Mouse (Mus musculus) T-cell, adult 2 months (primary cell): ENCODE measurements around the gene Cnot10.
A peak's percentile ranks its signal among the peaks of the same experiment; 100 is the strongest.

Source experiments
- DNase-seq: peaks from one replicate; pipeline ENCODE4 v3.0.0; 2022; ENCODE audit warnings: low spot score

Cnot10 gene

GRCm38 (mm10) chr9:114639839-114640646 lies at the start of gene Cnot10:
TSS of gene Cnot10 (minus strand) at chr9:114640184.
- peak; percentile 99 for DNase-seq

GRCm38 (mm10) chr9:114688953-114689407 lies 49.0 kb upstream of the Cnot10 start:
- no peak for DNase-seq

GRCm38 (mm10) chr9:114688252-114688952 lies 48.4 kb upstream of the Cnot10 start, which contains the start of gene Dync1li1:
TSS of gene Dync1li1 (plus strand) at chr9:114688790.
- peak; percentile 95 for DNase-seq

GRCm38 (mm10) chr9:114687639-114688038 lies 47.7 kb upstream of the Cnot10 start:
- no peak for DNase-seq

- DNase-seq, result no peak
Measured at GRCm38 (mm10) chr9:114686245-114686644, 46.3 kb upstream of the Cnot10 start.

- DNase-seq, result no peak
Measured at GRCm38 (mm10) chr9:114682193-114682592, 42.2 kb upstream of the Cnot10 start.

- no peak for DNase-seq
Measured at GRCm38 (mm10) chr9:114680531-114680930, 40.5 kb upstream of the Cnot10 start.

GRCm38 (mm10) chr9:114679944-114680343 lies 40.0 kb upstream of the Cnot10 start:
- no peak for DNase-seq

- no peak for DNase-seq
Measured at GRCm38 (mm10) chr9:114678576-114678975, 38.6 kb upstream of the Cnot10 start.

GRCm38 (mm10) chr9:114673626-114674025 lies 33.6 kb upstream of the Cnot10 start:
- no peak for DNase-seq

GRCm38 (mm10) chr9:114672703-114673561 lies 32.9 kb upstream of the Cnot10 start:
- no peak for DNase-seq

GRCm38 (mm10) chr9:114671946-114672345 lies 32.0 kb upstream of the Cnot10 start:
- no peak for DNase-seq

GRCm38 (mm10) chr9:114669011-114669410 lies 29.0 kb upstream of the Cnot10 start:
- no peak for DNase-seq

- no peak for DNase-seq
Measured at GRCm38 (mm10) chr9:114668047-114668446, 28.1 kb upstream of the Cnot10 start.

- DNase-seq, result no peak
Measured at GRCm38 (mm10) chr9:114666858-114667257, 26.9 kb upstream of the Cnot10 start.

GRCm38 (mm10) chr9:114663782-114664181 lies 23.8 kb upstream of the Cnot10 start:
- DNase-seq, result no peak

- no peak for DNase-seq
Measured at GRCm38 (mm10) chr9:114661991-114662390, 22.0 kb upstream of the Cnot10 start.

- DNase-seq, result no peak
Measured at GRCm38 (mm10) chr9:114660983-114661382, 21.0 kb upstream of the Cnot10 start.

- no peak for DNase-seq
Measured at GRCm38 (mm10) chr9:114660506-114660905, 20.5 kb upstream of the Cnot10 start.

- no peak for DNase-seq
Measured at GRCm38 (mm10) chr9:114656701-114657100, 16.7 kb upstream of the Cnot10 start.

GRCm38 (mm10) chr9:114655356-114655755 lies 15.4 kb upstream of the Cnot10 start:
- DNase-seq, result no peak
